In the genomic region with DNA sequence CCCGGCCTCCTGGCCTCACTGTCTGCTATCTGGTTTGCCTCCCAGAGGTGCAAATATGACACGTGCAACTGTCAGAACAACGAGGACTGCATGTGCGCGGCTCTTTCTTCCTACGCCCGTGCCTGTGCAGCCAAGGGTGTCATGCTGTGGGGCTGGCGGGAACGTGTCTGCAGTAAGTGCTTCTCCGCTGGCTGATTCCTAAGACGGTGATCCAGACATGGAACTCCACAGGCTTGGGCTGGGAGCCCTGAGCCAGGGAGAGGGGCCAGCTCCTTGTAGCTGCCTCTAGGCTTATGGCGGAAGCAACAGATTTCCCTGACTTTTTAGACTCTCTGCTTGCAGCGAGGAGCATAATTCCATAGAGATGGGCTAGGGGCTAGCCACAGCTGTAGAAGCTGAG, we compare ENCODE assay signal across 33 mouse cellular contexts. TPM values are rescaled to one million over a fixed set of nuclear protein-coding genes. Genes with fewer than 3 reads are reported as not detected.
DNase-seq lines count a peak whose midpoint lies in the region; ATAC-seq and TF ChIP-seq lines count a peak whose summit lies in the region.
"Had no signal": no experiment of that assay in that cellular context is flagged by ENCODE, and none has a peak within 500 bp of the region (broad histone marks: within the 10 kb centered on the region; RNA-seq: fewer than 3 reads in every experiment).

No protein-coding gene starts in this region.

- no peak overlapping the region for H3K4me3 ChIP-seq in forebrain, postnatal 0 days (ENCODE audit: low read depth, low read length)
- H3K4me3 ChIP-seq in forebrain, embryonic 11.5 days (ENCODE audit: low read depth, low read length) = no peak overlapping the region
- H3K4me3 ChIP-seq: embryonic facial prominence, embryonic 10.5 days; embryonic facial prominence, embryonic 13.5 days; erythroblast, embryonic 14.5 days; forebrain, embryonic 13.5 days; gastrocnemius, adult 2 months; hindbrain, embryonic 12.5 days; hindbrain, embryonic 15.5 days had no signal

- ATAC-seq in forebrain, postnatal 0 days = peak; percentile 34; the same call in 1 of the 2 replicates
- no peak for ATAC-seq in forebrain, embryonic 11.5 days (replicated peaks; ENCODE audit: low FRiP score)
- ATAC-seq: activated CD4-positive, CD25-positive, alpha-beta regulatory T cell, adult 4 months; forebrain, embryonic 13.5 days; forebrain, embryonic 16.5 days; inflammation-experienced regulatory T-cells, adult 6 months; intestine, embryonic 16.5 days had no signal

- no peak overlapping the region for H3K9ac ChIP-seq in forebrain, postnatal 0 days
- H3K9ac ChIP-seq in forebrain, embryonic 11.5 days (ENCODE audit: low read length) = no peak overlapping the region
- H3K9ac ChIP-seq: embryonic facial prominence, embryonic 13.5 days; forebrain, embryonic 13.5 days; hindbrain, embryonic 12.5 days; hindbrain, embryonic 15.5 days had no signal

- H3K4me2 ChIP-seq in forebrain, postnatal 0 days (ENCODE audit: low read depth) = no peak overlapping the region
- no peak overlapping the region for H3K4me2 ChIP-seq in forebrain, embryonic 11.5 days (ENCODE audit: low read depth, low read length, severe bottlenecking)
- H3K4me2 ChIP-seq: embryonic facial prominence, embryonic 13.5 days; forebrain, embryonic 13.5 days; heart, embryonic 11.5 days; hindbrain, embryonic 12.5 days; hindbrain, embryonic 15.5 days had no signal

- H3K9me3 ChIP-seq in forebrain, postnatal 0 days (ENCODE audit: low read length) = no peaks in the 10 kb centered on the region
- H3K9me3 ChIP-seq in forebrain, embryonic 11.5 days (ENCODE audit: control insufficient read depth, low read length) = no peaks in the 10 kb centered on the region
- H3K9me3 ChIP-seq: embryonic facial prominence, embryonic 10.5 days; embryonic facial prominence, embryonic 13.5 days; forebrain, embryonic 13.5 days; hindbrain, embryonic 12.5 days; hindbrain, embryonic 15.5 days had no signal

- no peaks in the 10 kb centered on the region for H3K4me1 ChIP-seq in forebrain, postnatal 0 days (ENCODE audit: insufficient read depth)
- H3K4me1 ChIP-seq in forebrain, embryonic 11.5 days (replicated peaks; ENCODE audit: control insufficient read depth, insufficient read depth, low read length) = no peaks in the 10 kb centered on the region
- H3K4me1 ChIP-seq: embryonic facial prominence, embryonic 13.5 days; forebrain, embryonic 13.5 days; hindbrain, embryonic 12.5 days; hindbrain, embryonic 15.5 days had no signal

- no peak for TF ChIP-seq CTCF in forebrain, postnatal 0 days (IDR thresholded peaks at IDR 0.05; ENCODE audit: low read depth)

- no peaks in the 10 kb centered on the region for H3K36me3 ChIP-seq in forebrain, postnatal 0 days (ENCODE audit: insufficient read depth)
- no peaks in the 10 kb centered on the region for H3K36me3 ChIP-seq in forebrain, embryonic 11.5 days (ENCODE audit: control insufficient read depth, insufficient read depth, low read length)
- H3K36me3 ChIP-seq: embryonic facial prominence, embryonic 10.5 days; embryonic facial prominence, embryonic 13.5 days; hindbrain, embryonic 12.5 days; hindbrain, embryonic 15.5 days had no signal

- peak; percentile 72 to 83 for DNase-seq in cerebellum, postnatal 10 days
- DNase-seq in cerebellum, adult 11-12 months = no peak
- peak; percentile 4 for DNase-seq in forebrain, postnatal 0 days
- DNase-seq in forebrain, embryonic 11.5 days (ENCODE audit: low spot score) = no peak
- DNase-seq in kidney, postnatal 4 days = peak; percentile 13 to 22
- DNase-seq in kidney, adult 9 months = no peak
- DNase-seq in brain, adult 2 months (ENCODE audit: low read depth, low spot score) = peak; percentile 33
- DNase-seq in adrenal gland, postnatal 4 days (ENCODE audit: low spot score in 2 of 2) = no peak
- DNase-seq: adrenal gland, adult 8-10 months; adrenal gland, postnatal 25 days; cerebellum, adult 18-20 months; cerebellum, adult 9-11 months; embryo, embryonic 11 days; gastrocnemius, adult 2 months; gastrocnemius, postnatal 14 days; heart, adult 11 months had no signal

- 80% methylated on average over 13 of the region's 13 CpGs for WGBS in forebrain, postnatal 0 days
- 87% methylated on average over 13 of the region's 13 CpGs for WGBS in forebrain, embryonic 11.5 days

- H3K27ac ChIP-seq in forebrain, postnatal 0 days (ENCODE audit: low read depth, low read length) = no peak overlapping the region
- no peak overlapping the region for H3K27ac ChIP-seq in forebrain, embryonic 11.5 days (ENCODE audit: low read depth, low read length)
- H3K27ac ChIP-seq: embryonic facial prominence, embryonic 10.5 days; embryonic facial prominence, embryonic 13.5 days; forebrain, embryonic 13.5 days; gastrocnemius, adult 2 months; hindbrain, embryonic 12.5 days; hindbrain, embryonic 15.5 days had no signal

- H3K27me3 ChIP-seq in forebrain, postnatal 0 days (ENCODE audit: insufficient read depth, low read length) = no peaks in the 10 kb centered on the region
- H3K27me3 ChIP-seq in forebrain, embryonic 11.5 days (ENCODE audit: control insufficient read depth, insufficient read depth, low read length) = no peaks in the 10 kb centered on the region
- H3K27me3 ChIP-seq: forebrain, embryonic 13.5 days; hindbrain, embryonic 12.5 days; hindbrain, embryonic 15.5 days had no signal

RNA-seq across cellular contexts. Expression of a gene that starts 6.4 kb away (rescaled TPM):
- total RNA-seq in forebrain, postnatal 0 days (2014; rRNA removed) = 0.15 and 0.38 TPM in 2 replicates
- polyA plus RNA-seq in forebrain, postnatal 0 days (2015; fragmentation: Nextera tagmentation; extraction: Ambion mirVana) = 0.05 and 0.08 TPM in 2 replicates
- polyA plus RNA-seq in forebrain, embryonic 11.5 days (2014; fragmentation: Nextera tagmentation; extraction: Ambion mirVana) = 0.15 and 0.67 TPM in 2 replicates
- total RNA-seq in adrenal gland, postnatal 4 days (2021) = 1 to 10 TPM in 1 of 2 experiments, under 1 TPM in 1; 0.45 to 1.1 TPM
- total RNA-seq: heart, adult 8-10 months; heart, postnatal 25 days; hematopoietic stem cell, adult 5-6 weeks had no signal
- polyA plus RNA-seq: activated CD4-positive, CD25-positive, alpha-beta regulatory T cell, adult 4 months; heart, postnatal 0 days; inflammation-experienced regulatory T-cells, adult 6 months had no signal

RNA-seq across cellular contexts. Expression of a gene that starts 41.4 kb away (rescaled TPM):
- total RNA-seq in forebrain, postnatal 0 days (2014; rRNA removed) = not detected in 2 replicates
- polyA plus RNA-seq in forebrain, postnatal 0 days (2015; fragmentation: Nextera tagmentation; extraction: Ambion mirVana) = 0.04 and 0.07 TPM in 2 replicates
- polyA plus RNA-seq in forebrain, embryonic 11.5 days (2014; fragmentation: Nextera tagmentation; extraction: Ambion mirVana) = 0.19 and 0.23 TPM in 2 replicates
- under 1 TPM; 0.08 to 0.14 TPM for total RNA-seq in adrenal gland, postnatal 4 days (2021)
- total RNA-seq: adrenal gland, adult 8-10 months; adrenal gland, postnatal 25 days; gastrocnemius, adult 2 months; gastrocnemius, postnatal 14 days; gastrocnemius, postnatal 4 days; heart, adult 8-10 months; heart, postnatal 25 days; hematopoietic stem cell, adult 5-6 weeks had no signal
- polyA plus RNA-seq: cortical plate, adult 2 months had no signal

Comparison
In these comparisons a context has a peak if more than half of its experiments do, and no peak if none do; other contexts are left out.
1. DNase-seq: peak in cerebellum, postnatal 10 days (2 of 2), forebrain, postnatal 0 days (single experiment), kidney, postnatal 4 days (2 of 2) and brain, adult 2 months (single experiment); none in cerebellum, adult 11-12 months (single experiment), forebrain, embryonic 11.5 days (single experiment), kidney, adult 9 months (single experiment) and adrenal gland, postnatal 4 days (0 of 2).